Mouse (Mus musculus) ES-E14 (cell line): ENCODE results near the gene Mmp7.

Source experiments
- CHD2 ChIP-seq: IDR thresholded peaks from 2 replicates; pipeline ENCODE4 v1.6.1; 2014; ENCODE audit warnings: mild to moderate bottlenecking, low read depth, low read length, inconsistent platforms
- MAFK ChIP-seq: IDR thresholded peaks from 2 replicates; pipeline ENCODE4 v1.6.1; 2014; ENCODE audit warnings: mild to moderate bottlenecking, low read depth, low read length, inconsistent platforms; ENCODE audit not compliant: insufficient read depth
- ZNF384 ChIP-seq: IDR thresholded peaks from 2 replicates; pipeline ENCODE4 v1.6.1; 2012; ENCODE audit warnings: low read depth, low read length, inconsistent platforms

- TF ChIP-seq CHD2 (no peak), ZNF384 (no peak), MAFK (no peak)
These were observed 5.9 kb upstream of the Mmp7 start for GRCm38 (mm10) chr9:7686024-7686423.
